In the genomic region with DNA sequence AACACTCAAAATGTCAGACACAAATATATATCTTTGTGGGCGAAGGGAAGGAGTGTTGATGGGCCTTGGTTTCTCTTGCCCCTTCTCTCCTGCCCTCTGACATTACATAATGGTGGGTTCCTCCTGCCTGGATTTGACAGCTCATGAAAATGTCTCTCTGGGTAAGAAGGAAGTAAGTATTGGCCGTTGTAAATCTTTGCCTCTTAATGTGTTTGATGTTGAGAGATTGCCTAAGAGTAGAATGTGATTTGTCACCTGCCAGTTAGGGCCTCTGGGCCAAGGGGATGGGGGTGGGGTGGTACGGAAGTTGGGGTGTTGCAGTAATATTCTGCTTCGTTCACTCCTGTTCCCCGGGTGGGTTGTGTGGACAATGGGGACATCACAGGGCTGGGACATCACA, we compare ENCODE assay signal across 7 mouse cellular contexts. TPM values are rescaled to one million over a fixed set of nuclear protein-coding genes. Genes with fewer than 3 reads are reported as not detected.
DNase-seq lines count a peak whose midpoint lies in the region; ATAC-seq and TF ChIP-seq lines count a peak whose summit lies in the region.

No protein-coding gene starts in this region.

- no peak for ATAC-seq in hindbrain, embryonic 16.5 days
- ATAC-seq in stomach, embryonic 15.5 days (ENCODE audit: insufficient read depth, low FRiP score, low read depth), result no peak

- H3K9me3 ChIP-seq in embryonic facial prominence, embryonic 10.5 days, result no peaks in the 10 kb centered on the region
- no peaks in the 10 kb centered on the region for H3K9me3 ChIP-seq in hindbrain, embryonic 16.5 days (ENCODE audit: control insufficient read depth, low read length)
- no peaks in the 10 kb centered on the region for H3K9me3 ChIP-seq in stomach, embryonic 15.5 days

- peak overlapping the region; percentile 93 for H3K27ac ChIP-seq in left cerebral cortex, adult 2 months
- no peak overlapping the region for H3K27ac ChIP-seq in embryonic facial prominence, embryonic 10.5 days (replicated peaks)
- H3K27ac ChIP-seq in hindbrain, embryonic 16.5 days (ENCODE audit: low read depth, low read length), result no peak overlapping the region; the same call in 1 of the 2 replicates
- H3K27ac ChIP-seq in stomach, embryonic 15.5 days, result no peak overlapping the region

- peaks cover 9% of the 10 kb centered on the region for H3K27me3 ChIP-seq in embryonic facial prominence, embryonic 10.5 days (replicated peaks; ENCODE audit: low read depth, poor library complexity, severe bottlenecking)
- H3K27me3 ChIP-seq in hindbrain, embryonic 16.5 days (replicated peaks; ENCODE audit: control insufficient read depth, insufficient read depth, low read length), result no peaks in the 10 kb centered on the region
- H3K27me3 ChIP-seq in stomach, embryonic 15.5 days (replicated peaks), result no peaks in the 10 kb centered on the region

- WGBS in embryonic facial prominence, embryonic 10.5 days, result 78% methylated on average over 5 of the region's 5 CpGs
- 59% methylated on average over 5 of the region's 5 CpGs for WGBS in hindbrain, embryonic 16.5 days
- 39% methylated on average over 5 of the region's 5 CpGs for WGBS in stomach, embryonic 15.5 days

- intact Hi-C loops in left cerebral cortex, adult 2 months (cut with DNase I), result loop anchor here (5.0 kb wide), 2 partner anchors 37 to 52 kb away; no protein-coding TSS in a partner anchor
- intact Hi-C loops in left cerebral cortex, postnatal 14 days (cut with DNase I), result loop anchor here (5.0 kb wide), 2 partner anchors 52 to 72 kb away; no protein-coding TSS in a partner anchor

- no peak for TF ChIP-seq CTCF in left cerebral cortex, adult 2 months (IDR thresholded peaks at IDR 0.05)

- H3K9ac ChIP-seq in hindbrain, embryonic 16.5 days (ENCODE audit: low read depth, low read length), result peak overlapping the region; percentile 97
- H3K9ac ChIP-seq in stomach, embryonic 15.5 days, result peak overlapping the region; percentile 76; the same call in 1 of the 2 replicates

- peak overlapping the region; percentile 56 for H3K4me2 ChIP-seq in hindbrain, embryonic 16.5 days (ENCODE audit: low read length)
- H3K4me2 ChIP-seq in stomach, embryonic 15.5 days, result peak overlapping the region; percentile 87

- H3K36me3 ChIP-seq in embryonic facial prominence, embryonic 10.5 days (replicated peaks), result no peaks in the 10 kb centered on the region
- no peaks in the 10 kb centered on the region for H3K36me3 ChIP-seq in hindbrain, embryonic 16.5 days (ENCODE audit: control insufficient read depth, insufficient read depth, low read length)
- H3K36me3 ChIP-seq in stomach, embryonic 15.5 days, result no peaks in the 10 kb centered on the region

- H3K4me3 ChIP-seq in left cerebral cortex, adult 2 months, result peak overlapping the region; percentile 92
- peak overlapping the region; percentile 94 for H3K4me3 ChIP-seq in embryonic facial prominence, embryonic 10.5 days
- H3K4me3 ChIP-seq in hindbrain, embryonic 16.5 days (ENCODE audit: low read length), result peak overlapping the region; percentile 99
- peak overlapping the region; percentile 74 for H3K4me3 ChIP-seq in stomach, embryonic 15.5 days (replicated peaks)

- no peak for DNase-seq in left cerebral cortex, adult 2 months (ENCODE audit: extremely low spot score in 1 of 2, low spot score in 2 of 2)
- DNase-seq in left cerebral cortex, postnatal 14 days (ENCODE audit: low spot score in 2 of 2), result no peak
- DNase-seq in embryonic facial prominence, embryonic 10.5 days (ENCODE audit: low spot score), result no peak
- DNase-seq in lung, postnatal 36 days, result peak; percentile 73
- no peak for DNase-seq in layer of hippocampus, postnatal 36 days

- peaks cover 11% of the 10 kb centered on the region for H3K4me1 ChIP-seq in embryonic facial prominence, embryonic 10.5 days
- H3K4me1 ChIP-seq in hindbrain, embryonic 16.5 days (ENCODE audit: control insufficient read depth, insufficient read depth, low read depth, low read length), result peaks cover 15% of the 10 kb centered on the region
- H3K4me1 ChIP-seq in stomach, embryonic 15.5 days, result 0 out of 2 replicates have a peak, but pooled peaks cover 7% of the 10 kb centered on the region

RNA-seq across cellular contexts. Expression of a gene that starts 1.0 kb away (rescaled TPM):
- total RNA-seq in left cerebral cortex, adult 2 months (2021), result 100 to 1,000 TPM; 214 to 217 TPM
- total RNA-seq in left cerebral cortex, postnatal 14 days (2021), result 100 to 1,000 TPM; 151 to 152 TPM
- polyA plus RNA-seq in embryonic facial prominence, embryonic 10.5 days (2016; fragmentation: Nextera tagmentation; extraction: Ambion mirVana), result 12.7 and 13.1 TPM in 2 replicates
- 74.5 and 74.9 TPM in 2 replicates for polyA plus RNA-seq in hindbrain, embryonic 16.5 days (2015; fragmentation: Nextera tagmentation; extraction: Ambion mirVana)
- 18.8 and 19.1 TPM in 2 replicates for polyA plus RNA-seq in stomach, embryonic 15.5 days (2015; fragmentation: Nextera tagmentation; extraction: Ambion mirVana)
- 100 to 1,000 TPM; 159 to 165 TPM for total RNA-seq in layer of hippocampus, postnatal 36 days (2021)
